Mouse (Mus musculus) kidney, postnatal 0 days (tissue): ENCODE measurements around the gene Gm3558. TPM values are rescaled to one million over a fixed set of nuclear protein-coding genes. Genes with fewer than 3 reads are reported as not detected.
"Not testable (repeated sequence)": the region's sequence is repeated elsewhere in the genome, so short reads cannot be mapped to it uniquely, and the experiment has no call there.

Experiments used
- ATAC-seq: fragments of 200-750 bp; cut with Nextera tagmentation; replicated peaks from 2 replicates; pipeline ENCODE4 v1.8.0; 2017; ENCODE audit warnings: low read depth, moderate number of reproducible peaks, moderate TSS enrichment, moderate library complexity; ENCODE audit not compliant: low FRiP score
- DNase-seq: peaks from one replicate; pipeline ENCODE4 v3.0.0-alpha.2; 2016; ENCODE audit warnings: low spot score
- H3K27ac ChIP-seq: fragments of 300-500 bp; sonication (generic); 2 replicates; pipeline ENCODE4 v1.5.1; 2014; ENCODE audit warnings: mild to moderate bottlenecking
- H3K27me3 ChIP-seq: fragments of 300-500 bp; sonication (generic); 2 replicates; pipeline ENCODE4 v1.6.1; 2014; ENCODE audit warnings: low read length, mixed read lengths; ENCODE audit not compliant: insufficient read depth
- H3K36me3 ChIP-seq: fragments of 300-500 bp; sonication (generic); 2 replicates; pipeline ENCODE4 v1.6.1; 2014; ENCODE audit warnings: low read length, mixed read lengths; ENCODE audit not compliant: insufficient read depth
- H3K4me1 ChIP-seq: fragments of 300-500 bp; sonication (generic); replicated peaks from 2 replicates; pipeline ENCODE4 v1.6.1; 2014; ENCODE audit warnings: antibody characterized with exemption, low read length, mixed read lengths; ENCODE audit not compliant: insufficient read depth
- H3K4me2 ChIP-seq: fragments of 300-500 bp; sonication (generic); 2 replicates; pipeline ENCODE4 v1.6.1; 2014; ENCODE audit warnings: mild to moderate bottlenecking, low read length, moderate library complexity, mixed read lengths
- H3K4me3 ChIP-seq: fragments of 300-500 bp; sonication (generic); replicated peaks from 2 replicates; pipeline ENCODE4 v1.5.1; 2014; ENCODE audit warnings: low read depth, low read length
- H3K9ac ChIP-seq: fragments of 300-500 bp; sonication (generic); 2 replicates; pipeline ENCODE4 v1.6.1; 2014; ENCODE audit warnings: low read depth, low read length
- H3K9me3 ChIP-seq: fragments of 300-500 bp; sonication (generic); replicated peaks from 2 replicates; pipeline ENCODE4 v1.6.1; 2016; ENCODE audit warnings: low read length, inconsistent platforms, mixed read lengths
- WGBS: fragments of 180-500 bp; shearing (Covaris S2); extraction: QIAGEN DNeasy Blood & Tissue Kit; methylation state at CpG from one replicate; pipeline ENCODE4 v1.1.7; 2014; 5-methylcytosine and 5-hydroxymethylcytosine counted together
- polyA plus RNA-seq: library from polyadenylated mRNA; unstranded; fragments of >200 nt; fragmentation: Nextera tagmentation; extraction: Ambion mirVana; gene quantifications from 2 replicates; pipeline ENCODE4 v1.2.1, GENCODE M21; 2015

The Gm3558 gene
- 0.22 and 0.38 TPM in 2 replicates for polyA plus RNA-seq

GRCm38 (mm10) chr14:7568382-7568781 is at the start of gene Gm3558:
Gene Gm3558 (minus strand): TSS chr14:7568566.
- H3K4me2 ChIP-seq: peak within 1 kb of the TSS; percentile 55
- not testable (repeated sequence) for H3K9ac ChIP-seq, H3K9me3 ChIP-seq, H3K27me3 ChIP-seq, H3K4me1 ChIP-seq, DNase-seq, ATAC-seq, H3K36me3 ChIP-seq, H3K27ac ChIP-seq
- 0% methylated on average over 4 of the region's 34 CpGs for WGBS
- H3K4me3 ChIP-seq: peak within 1 kb of the TSS; percentile 24

- no CpG with 5 or more reads among the region's 2 CpGs for WGBS
- H3K27me3 ChIP-seq, H3K36me3 ChIP-seq, ATAC-seq, H3K4me1 ChIP-seq, H3K9ac ChIP-seq, H3K4me3 ChIP-seq, H3K4me2 ChIP-seq, DNase-seq, H3K27ac ChIP-seq, H3K9me3 ChIP-seq: not testable (repeated sequence)
These were observed 27.1 kb upstream of the Gm3558 start, which contains the start of gene Gm10338 for GRCm38 (mm10) chr14:7595492-7595891. Gene Gm10338 (minus strand): TSS chr14:7595592.

- not testable (repeated sequence) for ATAC-seq, H3K36me3 ChIP-seq, H3K4me1 ChIP-seq, DNase-seq, H3K27me3 ChIP-seq, H3K9me3 ChIP-seq, H3K9ac ChIP-seq, H3K27ac ChIP-seq
- Histone ChIP-seq H3K4me2 (peak overlapping the region; percentile 55), H3K4me3 (peak overlapping the region; percentile 24)
- under 1% methylated on average over 19 of the region's 27 CpGs for WGBS
These were observed 476 bp downstream of the Gm3558 start for GRCm38 (mm10) chr14:7567890-7568289.

- WGBS: 1% methylated on average over 6 of the region's 9 CpGs
- not testable (repeated sequence) for DNase-seq
These were observed 1.1 kb downstream of the Gm3558 start for GRCm38 (mm10) chr14:7567266-7567665.

More at GRCm38 (mm10) chr14:7567266-7567665, 1.1 kb downstream of the Gm3558 start:
- not testable (repeated sequence) for ATAC-seq, H3K27me3 ChIP-seq, H3K4me1 ChIP-seq, H3K9me3 ChIP-seq, H3K27ac ChIP-seq, H3K4me3 ChIP-seq, H3K4me2 ChIP-seq, H3K9ac ChIP-seq, H3K36me3 ChIP-seq

Other genes starting within 250 kb of the Gm3558 start
- gene Gm5797, start 236.2 kb downstream of the Gm3558 start, polyA plus RNA-seq: not detected in 2 replicates
- gene Gm8374, start 203.4 kb downstream of the Gm3558 start, polyA plus RNA-seq: not detected in 2 replicates
- not detected in 2 replicates for gene Gm3755, start 117.6 kb downstream of the Gm3558 start, polyA plus RNA-seq
- gene Gm3752, start 84.8 kb downstream of the Gm3558 start, polyA plus RNA-seq: 0.18 and 0.42 TPM in 2 replicates
- gene Gm10338, start 27.0 kb upstream of the Gm3558 start, polyA plus RNA-seq: not detected in 2 replicates
- not detected in 2 replicates for gene Gm10128, start 75.4 kb upstream of the Gm3558 start, polyA plus RNA-seq
- gene Gm26661, start 223.0 kb upstream of the Gm3558 start, polyA plus RNA-seq: not detected in 2 replicates
- 10.7 and 12.7 TPM in 2 replicates for gene Flnb, start 249.4 kb upstream of the Gm3558 start, polyA plus RNA-seq